Mouse (Mus musculus) gastrocnemius, postnatal 4 days (tissue): ENCODE data around the gene Fancb. TPM values are rescaled to one million over a fixed set of nuclear protein-coding genes. Genes with fewer than 3 reads are reported as not detected.

Source experiments
- DNase-seq, 2 experiments: peaks; one replicate each; pipeline ENCODE4 v3.0.0; 2021 to 2022; ENCODE audit warnings: low spot score in 2 of 2, mixed read lengths in 2 of 2
- long read RNA-seq, 2 experiments: library from polyadenylated mRNA; stranded (forward); transcript quantifications; one replicate each; pipeline ENCODE4 v2.0.0; 2021
- total RNA-seq, 2 experiments: library from RNA; stranded (reverse); gene quantifications; 2 replicates each; pipeline ENCODE4 v1.2.3; 2021

Gene Fancb
- total RNA-seq = 1 to 10 TPM; 1.7 to 2.1 TPM
- long read RNA-seq, experiment 1, partial matches to known transcripts = 0 of 5 reads
- long read RNA-seq, experiment 1, other reads (novel, unspliced or antisense) = 3 of 5 reads
- long read RNA-seq, experiment 2, partial matches to known transcripts = 1 of 5 reads
- long read RNA-seq, experiment 2, other reads (novel, unspliced or antisense) = 1 of 5 reads

DNA sequence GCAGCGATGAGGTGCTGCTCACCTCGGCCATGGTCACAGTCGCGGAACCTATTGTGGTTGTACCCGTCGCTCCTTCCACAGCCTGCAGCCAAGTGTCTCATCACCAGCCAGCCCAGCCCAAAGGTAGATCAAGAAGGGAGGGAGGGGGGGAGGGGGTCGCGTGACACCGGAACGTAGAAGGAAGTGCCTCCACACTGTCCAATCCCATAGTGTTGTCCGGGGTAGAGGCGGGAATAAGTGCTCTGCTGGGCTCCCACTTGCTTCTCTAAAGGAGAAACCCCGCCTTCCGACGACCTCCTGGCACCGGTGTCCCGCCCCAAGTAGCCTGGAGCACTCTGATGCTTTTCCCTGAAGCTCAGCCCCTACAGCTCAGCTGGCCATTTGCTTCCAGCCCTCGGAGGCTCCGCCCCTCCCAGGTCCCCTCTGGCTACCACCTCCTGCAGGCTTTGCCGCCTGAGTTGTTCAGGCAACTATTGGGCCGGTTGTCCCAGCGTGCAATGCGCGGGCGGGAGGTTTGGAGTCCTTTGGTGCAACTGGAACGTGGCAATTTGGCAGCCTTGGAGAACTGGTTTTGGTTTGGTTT is at the start of gene Fancb, which contains the start of gene Mospd2:
Gene Fancb, plus strand, starts transcription at position 400 of the 583 bp plus-strand sequence.
Gene Mospd2, minus strand, starts transcription at position 183 of the 583 bp plus-strand sequence.
- peak; percentile 55 to 84 for DNase-seq

DNA sequence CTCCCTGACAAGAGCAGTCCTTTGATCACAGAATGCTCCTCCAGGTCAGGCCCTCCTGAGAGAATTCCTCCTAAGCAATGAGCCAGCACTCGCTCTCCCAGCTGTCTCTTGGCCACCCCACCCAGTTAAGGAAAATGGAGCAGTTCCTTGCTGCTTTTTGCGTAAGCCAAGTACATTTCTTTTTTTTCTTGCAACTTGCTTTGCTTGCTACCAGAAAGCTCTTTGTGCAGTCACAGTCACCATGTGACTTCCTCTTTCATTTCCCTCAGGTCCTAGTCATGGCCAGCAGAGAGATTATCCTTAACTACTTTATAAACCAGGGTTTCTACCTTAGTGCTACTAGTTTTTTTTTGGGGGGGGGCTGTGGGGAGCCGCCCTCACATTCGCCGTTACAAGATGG is 38.9 kb upstream of the Fancb start:
- DNase-seq = no peak

- DNase-seq = no peak
Observed at GRCm38 (mm10) chrX:164951858-164952576, 28.4 kb upstream of the Fancb start.

DNA sequence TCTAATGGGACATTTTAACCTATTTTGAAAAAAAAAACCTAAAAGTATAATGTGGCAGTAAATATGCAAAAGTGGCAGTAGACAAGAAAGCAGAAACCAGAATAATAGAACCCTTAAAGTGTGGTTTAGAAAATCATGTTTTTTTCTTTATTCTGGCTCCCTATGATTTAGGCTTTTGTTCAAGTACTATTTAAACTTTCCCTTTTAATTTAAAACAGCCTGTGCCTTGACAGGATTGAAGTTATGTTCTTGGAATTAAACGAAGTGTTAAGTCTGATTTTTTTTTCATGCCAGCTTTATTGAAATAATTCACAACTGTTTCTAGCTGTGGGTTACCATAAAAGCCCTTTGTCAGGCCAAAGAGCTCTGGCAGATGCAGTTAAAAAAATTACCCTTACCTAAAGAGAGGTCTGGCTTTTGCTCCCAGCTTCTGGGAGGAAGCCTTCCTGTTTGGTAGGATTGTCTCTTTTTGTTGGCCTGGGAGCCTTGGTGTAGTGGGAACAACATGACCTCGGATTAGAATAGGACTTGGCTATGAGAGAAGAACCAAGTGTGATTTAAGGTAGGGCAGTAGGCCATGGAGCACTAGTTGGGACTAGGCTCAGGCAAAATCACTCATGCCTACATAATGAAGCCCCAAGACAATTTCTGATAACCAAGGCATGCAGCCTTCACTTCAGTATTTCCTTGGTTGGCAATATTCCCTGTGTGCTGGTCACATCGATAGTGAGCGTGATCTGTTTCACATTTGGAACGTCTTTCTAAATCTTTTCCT is 27.6 kb upstream of the Fancb start:
- no peak for DNase-seq

DNA sequence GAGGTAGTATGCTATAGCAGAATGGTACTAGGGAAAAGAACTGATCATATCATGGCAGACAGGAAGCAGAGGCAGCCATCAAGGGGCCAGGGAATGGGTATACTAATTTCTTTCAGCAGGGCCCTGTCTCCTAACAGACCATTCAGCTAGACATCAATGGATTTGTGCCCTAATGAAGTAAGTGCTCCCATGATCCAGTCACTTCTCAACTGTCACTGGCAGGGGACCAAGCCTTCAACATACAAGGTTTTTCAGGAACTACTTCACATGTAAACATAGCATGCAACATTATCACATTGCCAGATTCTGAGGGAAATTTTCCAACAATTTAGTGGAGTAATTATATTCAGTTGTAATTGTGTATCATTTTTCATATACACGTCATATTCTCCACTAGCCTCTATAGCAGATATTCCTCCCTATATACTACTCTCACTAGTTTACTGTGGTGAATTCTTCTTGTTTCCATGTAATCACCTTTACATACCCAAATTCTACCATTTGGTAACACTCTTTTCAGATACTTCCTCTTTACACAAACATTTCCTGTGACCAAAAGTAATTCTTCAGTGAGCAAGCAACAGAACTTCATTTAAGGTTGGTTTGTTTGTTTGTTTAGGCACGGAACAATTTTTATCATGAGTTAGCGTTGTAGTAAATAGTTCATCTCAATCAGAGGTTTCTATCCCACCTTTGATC is 14.5 kb upstream of the Fancb start:
- DNase-seq = no peak

- DNase-seq = no peak
Observed at GRCm38 (mm10) chrX:164971206-164971605, 9.2 kb upstream of the Fancb start.

DNA sequence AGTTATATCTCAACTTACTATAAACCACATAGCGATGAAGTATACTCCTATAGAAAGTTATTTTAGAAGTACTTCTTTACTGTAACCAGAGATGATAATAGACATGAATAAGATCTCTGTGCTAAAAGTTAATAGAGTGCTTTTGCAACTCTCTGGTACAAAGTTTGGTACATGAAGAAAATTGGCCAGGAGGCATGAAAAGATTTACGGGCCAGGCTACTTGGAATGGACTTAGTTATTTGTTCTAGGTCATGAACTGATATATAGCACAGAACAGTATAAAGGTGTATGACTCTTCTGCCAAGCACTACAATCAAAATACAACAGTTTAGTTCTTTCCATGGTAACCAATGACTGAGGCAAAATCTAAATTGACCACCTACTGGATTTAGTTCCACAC is 1.5 kb upstream of the Fancb start:
- no peak for DNase-seq

GRCm38 (mm10) chrX:165003141-165003540 is 22.7 kb downstream of the Fancb start:
- no peak for DNase-seq

DNA sequence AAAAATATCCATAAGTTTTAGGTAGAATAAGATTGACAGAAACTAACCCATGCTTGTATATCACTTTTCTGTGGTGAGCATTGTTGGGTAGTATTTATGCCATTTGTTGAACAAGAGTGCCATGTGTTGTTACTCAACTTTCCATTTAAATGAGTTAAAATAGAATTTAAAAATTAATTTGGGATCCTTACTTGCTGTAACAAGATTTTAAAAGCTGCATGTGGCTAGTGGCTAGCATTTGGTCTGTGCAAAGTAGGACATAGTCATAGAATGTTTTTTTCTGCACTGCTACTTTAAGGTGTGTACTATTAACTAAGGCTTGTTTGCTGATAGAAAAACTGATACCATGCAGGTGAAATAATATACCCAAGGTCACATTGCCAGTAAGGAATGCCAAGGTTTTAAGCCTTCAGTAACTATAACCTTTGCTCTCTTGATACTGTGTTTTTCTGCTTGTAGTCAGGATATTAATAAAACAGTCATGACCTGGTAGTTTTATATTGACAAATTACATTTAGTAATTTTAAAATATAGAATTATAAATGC is 24.5 kb downstream of the Fancb start, which contains the start of gene Gm17604:
Gene Gm17604, minus strand, starts transcription at position 51 of the 546 bp plus-strand sequence.
- DNase-seq = no peak

Other genes starting within 250 kb of the Fancb start
- gene Mospd2, start 217 bp upstream of the Fancb start, total RNA-seq = 10 to 100 TPM; 14.0 to 16.0 TPM
- not detected for gene Gm17604, start 24.2 kb downstream of the Fancb start, total RNA-seq